Mouse (Mus musculus): ENCODE measurements around the gene C7. TPM values are rescaled to one million over a fixed set of nuclear protein-coding genes. Genes with fewer than 3 reads are reported as not detected.

Gene C7
- polyA plus RNA-seq (2012; rRNA removed) = 0.01 TPM in 2 replicates

GRCm38 (mm10) chr15:5063635-5064034 is at the start of gene C7:
Gene C7, minus strand, starts transcription at chr15:5063740.

GRCm38 (mm10) chr15:5107686-5108654 is 44.4 kb upstream of the C7 start, which contains the start of gene Card6:
Gene Card6, minus strand, starts transcription at chr15:5108539.

Other genes with a start within 250 kb of the C7 start
- gene Mroh2b, start 165.0 kb downstream of the C7 start, polyA plus RNA-seq (2012; rRNA removed) = not detected in 2 replicates
- 0.57 and 0.59 TPM in 2 replicates for gene Card6, start 44.8 kb upstream of the C7 start, polyA plus RNA-seq (2012; rRNA removed)
- 879 and 1,014 TPM in 2 replicates for gene Rpl37, start 52.9 kb upstream of the C7 start, polyA plus RNA-seq (2012; rRNA removed)
- gene Prkaa1, start 80.1 kb upstream of the C7 start, polyA plus RNA-seq (2012; rRNA removed) = 8.9 and 9.9 TPM in 2 replicates
- 7.2 and 8.0 TPM in 2 replicates for gene Ttc33, start 121.8 kb upstream of the C7 start, polyA plus RNA-seq (2012; rRNA removed)
- gene Ptger4, start 180.4 kb upstream of the C7 start, polyA plus RNA-seq (2012; rRNA removed) = 1.1 TPM in 2 replicates

Measured in liver, embryonic 14 days (tissue).